Mouse (Mus musculus) mouse embryonic stem cell (cell line): ENCODE measurements at regions not wholly inside any gene's neighbourhood (a gene's known extent, or its start where the extent isn't known, plus 50 kb on each side); places are given as distances from the start of the nearest gene placed in this dataset.

ENCODE experiments used
- in situ Hi-C, 2 experiments: fragments of 300-500 bp; cut with MboI; formaldehyde crosslinking; loops; 1 replicate in 1 of 2; 3 replicates in 1 of 2; pipeline ENCODE4 v1.14.3; 2019 to 2020; ENCODE audit warnings: low sequenced_read_pairs in 2 of 2, low pct_unique_long_range_greater_than_20kb in 1 of 2, mixed read lengths in 1 of 2; ENCODE audit not compliant: unreplicated experiment in 1 of 2

DNA sequence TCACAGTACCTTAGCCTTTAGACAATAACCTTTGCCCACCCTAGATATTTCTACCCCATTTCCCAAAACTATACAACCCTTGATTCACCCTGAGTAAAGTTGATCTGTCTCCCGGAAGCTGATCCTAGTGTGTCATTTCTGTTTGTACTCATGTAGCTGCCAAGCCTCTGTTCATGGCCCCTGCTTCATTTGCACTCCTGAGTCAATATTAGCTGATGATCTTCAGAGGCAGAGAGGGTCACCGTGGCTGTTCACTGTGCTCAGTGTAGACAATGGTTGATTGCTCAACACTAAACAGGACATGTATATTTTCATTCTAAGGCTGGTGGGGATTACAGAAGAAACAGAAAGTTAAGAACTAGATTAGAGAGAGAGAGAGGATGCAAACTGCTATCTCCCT is 250.4 kb downstream of the Rassf9 start:
- in situ Hi-C loops = no loop called here

- in situ Hi-C loops = no loop called here
These were observed 223.2 kb downstream of the Rassf9 start for GRCm38 (mm10) chr10:102735207-102735606.

GRCm38 (mm10) chr10:102732420-102732819 is 220.4 kb downstream of the Rassf9 start:
- in situ Hi-C loops = no loop called here

GRCm38 (mm10) chr10:102712263-102712662 is 200.2 kb downstream of the Rassf9 start:
- in situ Hi-C loops = no loop called here

DNA sequence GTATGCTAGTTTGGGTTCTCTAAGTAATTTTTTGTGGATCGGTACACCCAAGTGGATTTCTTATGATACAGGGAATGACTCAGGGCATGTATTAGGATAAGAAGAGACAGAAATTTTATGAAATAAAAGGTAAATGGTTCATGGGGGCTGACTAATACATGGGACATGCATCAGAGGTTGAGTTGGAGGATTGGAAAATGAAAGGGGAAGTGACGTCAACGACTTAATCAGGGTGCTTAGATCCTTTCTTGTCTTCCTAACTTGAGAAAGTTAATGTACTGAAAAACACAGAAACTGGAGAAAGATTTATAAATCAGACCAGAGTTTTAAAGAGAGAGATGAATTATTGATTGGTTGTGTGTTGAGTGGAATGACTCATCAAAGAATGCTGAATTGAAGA is 193.8 kb downstream of the Rassf9 start:
- in situ Hi-C loops = no loop called here

- in situ Hi-C loops = no loop called here
These were observed 182.8 kb downstream of the Rassf9 start for GRCm38 (mm10) chr10:102694810-102695209.

- in situ Hi-C loops = no loop called here
These were observed 177.9 kb downstream of the Rassf9 start for GRCm38 (mm10) chr10:102689966-102690365.

- in situ Hi-C loops = no loop called here
These were observed 174.8 kb downstream of the Rassf9 start for GRCm38 (mm10) chr10:102686667-102687397.

DNA sequence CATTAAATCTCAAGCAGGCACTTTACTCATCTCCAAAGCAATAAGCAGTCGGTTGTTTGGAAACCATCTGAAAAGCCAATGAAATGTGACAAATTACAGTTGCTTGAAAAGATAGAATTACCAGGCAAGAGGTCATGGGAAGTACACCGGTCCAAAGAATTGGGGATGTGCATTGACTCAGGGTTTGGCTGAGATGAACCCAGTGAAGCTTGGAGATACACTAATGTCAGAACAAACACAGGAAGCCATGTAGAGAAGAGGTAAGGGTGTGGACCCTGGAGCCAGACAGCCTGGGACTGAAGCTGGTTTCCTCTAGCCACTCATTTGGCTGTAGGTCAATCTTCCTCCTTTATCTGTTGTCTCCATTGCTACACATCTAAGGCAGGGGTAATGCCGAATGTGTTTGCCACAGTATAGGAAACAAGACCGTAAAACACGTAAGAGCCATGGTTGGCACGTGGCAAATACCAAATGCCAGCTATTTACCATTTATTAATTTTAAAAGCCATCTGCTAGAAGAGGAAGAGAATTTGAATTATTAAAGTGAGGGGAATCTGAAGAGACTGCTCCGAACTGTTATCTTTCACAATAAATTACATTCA is 173.9 kb downstream of the Rassf9 start:
- in situ Hi-C loops = no loop called here

DNA sequence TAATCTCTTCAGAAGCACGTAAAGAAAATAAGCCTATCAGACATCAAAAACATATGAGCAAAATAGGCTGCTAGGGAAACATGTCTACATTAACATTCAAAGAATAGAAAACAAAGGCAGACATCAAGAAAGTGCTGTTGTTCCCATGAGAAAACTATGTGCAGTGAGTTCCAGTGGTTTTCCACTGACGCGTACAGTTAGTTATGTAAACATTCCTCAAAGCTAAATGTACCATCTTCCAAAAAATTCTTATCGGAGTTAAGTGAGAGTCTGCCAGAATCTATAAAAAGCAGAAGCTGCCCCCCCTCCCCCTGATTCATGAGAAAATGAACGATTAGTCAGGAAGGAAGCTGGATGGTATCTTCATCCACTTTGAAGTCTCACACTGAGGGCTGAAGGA is 155.3 kb downstream of the Rassf9 start:
- in situ Hi-C loops = no loop called here

- in situ Hi-C loops = no loop called here
These were observed 147.7 kb downstream of the Rassf9 start for GRCm38 (mm10) chr10:102659683-102660082.

GRCm38 (mm10) chr10:102636507-102636906 is 124.5 kb downstream of the Rassf9 start:
- in situ Hi-C loops = no loop called here

DNA sequence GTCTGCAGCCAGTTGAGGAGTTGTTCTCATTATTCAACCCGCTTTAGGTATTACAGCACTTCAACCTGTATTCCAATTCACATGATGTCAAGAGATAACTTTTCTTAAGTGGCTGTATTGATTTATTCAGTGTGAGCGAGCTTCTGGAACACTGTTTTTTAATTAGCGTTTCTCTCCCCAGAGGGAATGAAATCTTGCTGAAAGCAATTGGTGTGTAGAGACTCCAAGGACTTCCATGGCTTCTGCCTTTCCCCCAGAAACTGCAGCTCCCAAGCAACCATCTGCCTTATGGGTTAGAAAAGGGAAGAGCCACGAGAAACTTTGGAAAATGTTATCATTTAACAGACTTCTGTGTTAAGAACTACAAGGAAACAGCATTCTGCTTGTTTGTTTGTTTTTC is 121.4 kb downstream of the Rassf9 start:
- in situ Hi-C loops = no loop called here

DNA sequence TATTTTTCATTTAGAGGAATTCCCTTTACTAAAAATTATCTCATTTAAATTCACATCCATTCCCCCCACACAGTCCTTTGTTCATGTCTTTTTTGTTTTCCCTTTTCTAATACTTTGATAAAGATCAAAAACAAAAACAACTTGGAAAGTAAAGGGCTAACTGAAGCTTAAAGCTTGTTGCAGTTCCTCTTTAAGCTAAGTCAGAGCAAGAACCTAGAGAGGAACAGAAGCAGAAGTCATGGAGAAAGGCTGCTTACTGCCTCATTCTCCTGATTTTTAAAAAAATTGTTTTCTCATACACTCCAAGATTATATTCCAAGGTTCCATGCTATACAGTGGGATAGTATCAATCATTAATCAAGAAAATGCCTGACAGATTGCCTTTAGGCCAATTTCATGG is 116.6 kb downstream of the Rassf9 start:
- in situ Hi-C loops = no loop called here

GRCm38 (mm10) chr10:102623895-102624294 is 111.9 kb downstream of the Rassf9 start:
- in situ Hi-C loops = no loop called here

- in situ Hi-C loops = no loop called here
These were observed 110.6 kb downstream of the Rassf9 start for GRCm38 (mm10) chr10:102622583-102623008.

GRCm38 (mm10) chr10:102618711-102619110 is 106.7 kb downstream of the Rassf9 start:
- in situ Hi-C loops = no loop called here

GRCm38 (mm10) chr10:102615962-102616595 is 104.1 kb downstream of the Rassf9 start:
- in situ Hi-C loops = no loop called here
